Mouse (Mus musculus) kidney, postnatal 25 days (tissue): ENCODE measurements around the gene Olfr1336.

ENCODE experiments used
- DNase-seq, 2 experiments: peaks; one replicate each; pipeline ENCODE4 v3.0.0; 2021; ENCODE audit warnings: mixed read lengths in 2 of 2

Gene Olfr1336

GRCm38 (mm10) chr7:6455868-6456267 lies at the start of gene Olfr1336:
TSS of gene Olfr1336 (plus strand) at chr7:6456168.
- DNase-seq = no peak

- peak; percentile 96 to 100 for DNase-seq
Measured at GRCm38 (mm10) chr7:6410043-6410442, 45.9 kb upstream of the Olfr1336 start, which contains the start of gene Gm20715. TSS of gene Gm20715 (plus strand) at chr7:6410277.

- no peak for DNase-seq
Measured at GRCm38 (mm10) chr7:6414626-6415441, 41.1 kb upstream of the Olfr1336 start.

- DNase-seq = no peak
Measured at GRCm38 (mm10) chr7:6415442-6415787, 40.6 kb upstream of the Olfr1336 start.

GRCm38 (mm10) chr7:6419894-6420293 lies 36.1 kb upstream of the Olfr1336 start:
- no peak for DNase-seq

GRCm38 (mm10) chr7:6429381-6429780 lies 26.6 kb upstream of the Olfr1336 start:
- DNase-seq = no peak

GRCm38 (mm10) chr7:6430342-6430741 lies 25.6 kb upstream of the Olfr1336 start:
- DNase-seq = peak in 1 of 2 experiments; percentile 57

- DNase-seq = no peak
Measured at GRCm38 (mm10) chr7:6438388-6438787, 17.6 kb upstream of the Olfr1336 start, which contains the start of gene Olfr1344. TSS of gene Olfr1344 (plus strand) at chr7:6438688.

- DNase-seq = no peak
Measured at GRCm38 (mm10) chr7:6441173-6441572, 14.8 kb upstream of the Olfr1336 start.

GRCm38 (mm10) chr7:6447771-6448170 lies 8.2 kb upstream of the Olfr1336 start:
- no peak for DNase-seq

- DNase-seq = no peak
Measured at GRCm38 (mm10) chr7:6456399-6456798, 431 bp downstream of the Olfr1336 start.

- DNase-seq = no peak
Measured at GRCm38 (mm10) chr7:6466951-6467350, 11.0 kb downstream of the Olfr1336 start, which contains the start of gene Olfr1346. TSS of gene Olfr1346 (plus strand) at chr7:6467101.

- peak; percentile 30 to 75 for DNase-seq
Measured at GRCm38 (mm10) chr7:6477633-6478032, 21.7 kb downstream of the Olfr1336 start.

GRCm38 (mm10) chr7:6486841-6487240 lies 30.9 kb downstream of the Olfr1336 start, which contains the start of gene Olfr5:
TSS of gene Olfr5 (minus strand) at chr7:6486941.
- DNase-seq = no peak

- DNase-seq = no peak
Measured at GRCm38 (mm10) chr7:6499655-6500054, 43.7 kb downstream of the Olfr1336 start, which contains the start of gene Olfr1347. TSS of gene Olfr1347 (minus strand) at chr7:6499755.

- no peak for DNase-seq
Measured at GRCm38 (mm10) chr7:6508648-6509047, 52.7 kb downstream of the Olfr1336 start, which contains the start of gene Olfr1348. TSS of gene Olfr1348 (minus strand) at chr7:6508748.
